Mouse (Mus musculus) thymus, adult 2 months (tissue): ENCODE results near the gene Slc35a1. TPM values are rescaled to one million over a fixed set of nuclear protein-coding genes. Genes with fewer than 3 reads are reported as not detected.

Experiments
- DNase-seq: peaks from one replicate; pipeline ENCODE4 v3.0.0; 2021
- H3K27ac ChIP-seq: fragments of 200-500 bp; 2 replicates; pipeline ENCODE4 v1.5.1; 2012; ENCODE audit warnings: low read length, control low read depth; ENCODE audit not compliant: control insufficient read depth, insufficient read depth
- H3K27me3 ChIP-seq: fragments of 200-500 bp; 2 replicates; pipeline ENCODE4 v1.6.1; 2012; ENCODE audit warnings: mild to moderate bottlenecking, low read length, moderate library complexity, mixed read lengths; ENCODE audit not compliant: control insufficient read depth, insufficient read depth
- H3K36me3 ChIP-seq: fragments of 200-500 bp; 2 replicates; pipeline ENCODE4 v1.6.1; 2012; ENCODE audit warnings: mild to moderate bottlenecking, low read length, moderate library complexity; ENCODE audit not compliant: control insufficient read depth, insufficient read depth
- H3K4me1 ChIP-seq: fragments of 200-500 bp; replicated peaks from 2 replicates; pipeline ENCODE4 v1.6.1; 2012; ENCODE audit warnings: low read length; ENCODE audit not compliant: control insufficient read depth, insufficient read depth
- H3K4me3 ChIP-seq: fragments of 200-500 bp; 2 replicates; pipeline ENCODE4 v1.5.1; 2012; ENCODE audit warnings: mild to moderate bottlenecking, low read length, control low read depth, moderate library complexity; ENCODE audit not compliant: control insufficient read depth, insufficient read depth
- CTCF ChIP-seq: fragments of 200-500 bp; IDR thresholded peaks from 2 replicates; pipeline ENCODE4 v1.5.1; 2012; ENCODE audit warnings: mild to moderate bottlenecking, control low read depth, low read length, moderate library complexity, borderline replicate concordance; ENCODE audit not compliant: control insufficient read depth, poor library complexity, insufficient read depth; ENCODE audit errors: extremely low read depth
- POLR2A ChIP-seq: fragments of 200-500 bp; IDR thresholded peaks from 2 replicates; pipeline ENCODE4 v1.6.1; 2012; ENCODE audit warnings: mild to moderate bottlenecking, low read length, control low read depth, moderate library complexity; ENCODE audit not compliant: control insufficient read depth, poor library complexity, insufficient read depth; ENCODE audit errors: extremely low read depth
- WGBS: fragments of 180-500 bp; shearing (Covaris S2); methylation state at CpG from one replicate; pipeline ENCODE4 v1.1.7; 2018; 5-methylcytosine and 5-hydroxymethylcytosine counted together
- polyA plus RNA-seq: library from polyadenylated mRNA; depleted of rRNA; stranded (reverse); fragments of >200 nt; gene quantifications from 2 replicates; pipeline ENCODE4 v1.2.3, GENCODE M21; 2012

Gene Slc35a1
- polyA plus RNA-seq, 1 experiment = 9.0 TPM

DNA sequence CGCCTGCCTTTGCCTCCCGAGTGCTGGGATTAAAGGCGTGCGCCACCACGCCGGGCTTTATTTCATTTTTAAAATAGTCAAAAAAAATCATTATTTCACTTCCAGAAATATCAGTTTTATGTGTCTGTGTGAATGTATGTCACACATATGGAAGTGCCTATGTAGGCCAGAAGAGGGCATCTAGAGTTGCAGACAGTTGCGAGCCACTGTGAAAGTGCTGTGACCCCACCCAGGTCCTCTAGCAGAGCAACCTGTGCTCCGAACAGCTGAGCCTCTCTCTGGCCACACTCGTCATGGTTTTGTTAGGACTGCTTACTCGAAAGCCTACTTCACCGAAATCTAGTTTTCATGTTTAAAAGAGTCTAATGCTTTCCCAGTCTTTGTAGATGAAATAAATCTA lies 15.0 kb upstream of the Slc35a1 start:
- no peak for DNase-seq
- H3K36me3 ChIP-seq = no peaks in the 10 kb centered on the region
- no peaks in the 10 kb centered on the region for H3K4me1 ChIP-seq
- no peak overlapping the region for H3K4me3 ChIP-seq
- no peaks in the 10 kb centered on the region for H3K27me3 ChIP-seq
- WGBS = 99% methylated on average over 11 of the region's 11 CpGs
- TF ChIP-seq CTCF (no peak), POLR2A (no peak)
- no peak overlapping the region for H3K27ac ChIP-seq

- H3K27me3 ChIP-seq = no peaks in the 10 kb centered on the region
- no peaks in the 10 kb centered on the region for H3K36me3 ChIP-seq
- H3K27ac ChIP-seq = no peak overlapping the region
- 72% methylated on average over 5 of the region's 5 CpGs for WGBS
- DNase-seq = peak; percentile 71
- H3K4me1 ChIP-seq = no peaks in the 10 kb centered on the region
- H3K4me3 ChIP-seq = no peak overlapping the region
- TF ChIP-seq POLR2A (no peak), CTCF (peak; percentile 71; the same call in 1 of the 2 replicates)
Measured at GRCm38 (mm10) chr4:34701528-34701927, 14.3 kb upstream of the Slc35a1 start.

DNA sequence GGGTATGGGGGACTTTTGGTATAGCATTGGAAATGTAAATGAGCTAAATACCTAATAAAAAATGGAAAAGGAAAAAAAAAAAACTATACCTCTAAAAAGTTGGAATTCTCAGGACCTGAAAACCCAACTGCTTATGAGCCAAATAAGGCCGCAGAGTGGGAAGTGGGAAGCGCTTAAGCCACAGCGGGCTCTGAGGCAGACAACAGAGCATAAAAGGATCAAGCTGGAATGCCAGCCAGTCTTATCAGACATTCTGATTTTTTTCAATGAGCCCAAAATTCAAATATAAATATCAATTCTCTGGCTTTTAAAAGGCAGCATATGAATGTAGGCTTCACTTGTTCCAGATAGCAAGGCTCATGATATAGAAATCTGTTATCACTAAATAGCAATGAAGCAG lies 783 bp upstream of the Slc35a1 start:
- DNase-seq = no peak
- H3K27ac ChIP-seq = no peak overlapping the region
- H3K4me1 ChIP-seq = no peaks in the 10 kb centered on the region
- no peaks in the 10 kb centered on the region for H3K36me3 ChIP-seq
- no peak overlapping the region for H3K4me3 ChIP-seq
- no peaks in the 10 kb centered on the region for H3K27me3 ChIP-seq
- 92% methylated on average over 3 of the region's 3 CpGs for WGBS
- no peak for TF ChIP-seq POLR2A
- no peak for TF ChIP-seq CTCF

DNA sequence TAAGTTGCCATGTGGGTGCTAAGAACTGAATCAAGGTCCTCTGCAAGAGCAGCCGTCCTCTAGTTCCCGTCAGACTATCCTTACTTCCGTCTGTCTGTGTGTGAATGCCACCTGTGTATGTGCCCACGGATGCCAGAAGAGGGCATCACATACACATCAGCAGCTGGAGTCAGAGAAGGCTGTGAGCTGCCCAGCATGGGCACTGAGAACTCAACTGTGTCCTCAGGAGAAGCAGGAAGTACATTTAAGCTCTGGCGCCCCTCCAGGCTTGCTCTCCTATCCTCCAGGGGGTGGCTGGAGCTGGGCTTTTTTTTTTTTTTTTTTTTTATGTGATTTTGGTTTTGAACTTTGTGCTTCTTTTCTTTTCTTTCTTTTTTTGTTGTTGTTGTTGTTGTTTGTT lies 6.7 kb downstream of the Slc35a1 start:
- no peaks in the 10 kb centered on the region for H3K4me1 ChIP-seq
- DNase-seq = no peak
- H3K27ac ChIP-seq = no peak overlapping the region
- 0 out of 2 replicates have a peak, but pooled peaks cover 4% of the 10 kb centered on the region for H3K36me3 ChIP-seq
- no peaks in the 10 kb centered on the region for H3K27me3 ChIP-seq
- 92% methylated on average over 5 of the region's 5 CpGs for WGBS
- TF ChIP-seq CTCF (no peak), POLR2A (no peak)
- no peak overlapping the region for H3K4me3 ChIP-seq

- DNase-seq = no peak
- WGBS = 96% methylated on average over 5 of the region's 5 CpGs
- H3K27me3 ChIP-seq = no peaks in the 10 kb centered on the region
- no peaks in the 10 kb centered on the region for H3K4me1 ChIP-seq
- no peak overlapping the region for H3K4me3 ChIP-seq
- no peak overlapping the region for H3K27ac ChIP-seq
- no peak for TF ChIP-seq CTCF
- no peak for TF ChIP-seq POLR2A
- peaks cover 1% of the 10 kb centered on the region for H3K36me3 ChIP-seq
Measured at GRCm38 (mm10) chr4:34673721-34674120, 13.5 kb downstream of the Slc35a1 start.

DNA sequence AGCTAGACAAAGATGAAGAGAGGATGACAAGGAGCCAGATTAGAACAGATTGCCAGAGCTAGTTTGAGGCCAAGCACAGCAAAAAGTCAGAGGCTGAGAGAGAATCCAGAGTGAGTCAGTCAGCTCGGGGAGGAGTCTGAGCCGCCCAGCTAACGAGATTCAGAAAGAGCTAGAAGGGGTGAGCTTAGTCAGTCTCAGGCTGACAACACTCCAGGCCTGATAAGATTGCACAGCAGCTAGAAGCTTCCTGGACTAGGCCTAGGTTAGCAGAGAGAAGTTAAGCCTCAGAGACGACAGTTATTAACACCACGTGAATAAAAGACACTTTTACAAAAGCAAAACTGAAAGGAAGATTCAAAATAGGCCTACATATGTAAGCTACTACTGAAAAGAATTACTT lies 19.3 kb downstream of the Slc35a1 start:
- no peak for DNase-seq
- 94% methylated on average over 5 of the region's 5 CpGs for WGBS
- no peak overlapping the region for H3K4me3 ChIP-seq
- TF ChIP-seq POLR2A (no peak), CTCF (no peak)
- H3K27me3 ChIP-seq = no peaks in the 10 kb centered on the region
- no peak overlapping the region for H3K27ac ChIP-seq
- H3K36me3 ChIP-seq = peaks cover 17% of the 10 kb centered on the region
- no peaks in the 10 kb centered on the region for H3K4me1 ChIP-seq

GRCm38 (mm10) chr4:34661927-34662326 lies 25.3 kb downstream of the Slc35a1 start:
- Histone ChIP-seq H3K36me3 (peaks cover 23% of the 10 kb centered on the region), H3K4me3 (no peak overlapping the region), H3K4me1 (no peaks in the 10 kb centered on the region), H3K27me3 (no peaks in the 10 kb centered on the region), H3K27ac (no peak overlapping the region)
- 96% methylated on average over 6 of the region's 6 CpGs for WGBS
- no peak for TF ChIP-seq CTCF
- TF ChIP-seq POLR2A = no peak
- no peak for DNase-seq
